Mouse (Mus musculus) v-Abl transformed pro-B cells (cell line): ENCODE data around the gene Cyp4f14.

Source experiments
- in situ Hi-C, 2 experiments: fragments of 400-800 bp; cut with MboI; formaldehyde crosslinking; loops; one replicate each; pipeline ENCODE4 v1.15.1; 2025; ENCODE audit not compliant: unreplicated experiment in 2 of 2

The Cyp4f14 gene

DNA sequence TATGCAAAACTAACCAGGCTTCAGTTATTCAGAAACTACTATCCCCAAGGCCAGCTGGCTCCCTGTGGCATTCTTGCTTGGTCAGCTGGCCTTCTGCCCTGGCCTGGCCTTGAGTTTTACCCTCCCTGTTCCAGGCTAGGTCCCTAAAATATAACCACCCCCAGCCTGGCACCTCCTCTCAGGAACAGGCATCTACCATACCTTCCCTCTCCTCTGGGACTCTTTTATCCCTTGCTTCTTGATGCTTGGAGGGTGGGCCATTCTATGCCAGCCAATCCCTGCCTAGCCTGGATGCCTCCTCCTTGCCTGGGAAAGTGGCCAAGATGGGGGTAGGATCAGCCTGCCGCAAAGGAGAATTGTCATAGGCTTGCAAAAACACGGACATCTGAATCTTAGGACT lies at the start of gene Cyp4f14:
Gene Cyp4f14, minus strand, starts transcription at position 212 of the 400 bp plus-strand sequence.
- in situ Hi-C loops, result no loop called here

DNA sequence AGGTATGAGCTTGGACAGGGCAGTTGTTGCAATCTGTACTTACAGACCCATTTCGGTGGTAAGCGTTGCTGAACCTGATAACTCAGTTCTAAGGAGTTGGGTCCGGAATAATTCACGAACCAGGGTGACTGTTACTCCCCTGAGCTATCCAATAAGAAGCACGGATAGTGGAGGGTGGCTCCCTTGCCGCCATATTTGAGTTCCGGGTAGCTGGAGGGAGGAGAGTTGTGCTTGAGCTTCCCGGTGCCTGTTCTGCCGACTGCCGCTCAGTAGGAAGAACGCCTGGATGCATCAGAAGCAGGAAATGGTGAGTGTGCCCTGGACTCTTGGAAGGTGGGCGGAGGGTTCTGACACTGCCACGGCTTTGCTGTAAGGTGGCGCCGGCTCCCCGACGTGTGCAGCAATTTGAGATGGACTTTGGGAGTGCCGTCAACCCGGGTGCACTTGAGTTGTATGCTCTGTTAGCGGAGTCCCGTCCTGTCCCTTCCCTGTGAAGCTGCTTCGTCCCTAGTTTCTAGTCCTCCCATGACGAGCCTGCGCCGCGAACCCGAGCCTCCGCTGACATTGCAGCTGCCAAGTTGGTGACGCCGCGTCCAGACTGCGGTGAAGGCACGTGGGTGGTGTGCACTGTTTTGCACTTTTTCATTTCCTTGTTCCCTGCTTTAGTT lies 48.6 kb upstream of the Cyp4f14 start, which contains the start of gene Zfp472:
Gene Zfp472, plus strand, starts transcription at position 192 of the 668 bp plus-strand sequence.
- in situ Hi-C loops, result no loop called here

DNA sequence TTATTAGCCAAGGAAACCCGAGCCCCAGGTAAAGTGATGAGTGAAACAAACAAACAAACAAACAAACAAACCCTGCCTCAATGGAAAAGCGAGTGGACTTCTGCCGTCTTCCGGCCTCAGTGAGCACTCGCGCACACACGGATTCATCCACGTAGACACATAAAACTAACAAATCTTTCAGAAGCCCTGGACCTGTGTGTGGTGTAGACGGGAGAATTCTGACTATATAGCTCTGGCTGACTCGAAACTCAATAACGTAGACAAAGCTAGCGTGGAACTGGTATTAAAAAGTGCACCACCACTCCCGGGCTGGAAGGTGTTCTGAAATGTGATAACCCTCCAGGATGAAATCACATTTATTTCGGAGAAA lies 48.1 kb upstream of the Cyp4f14 start:
- in situ Hi-C loops, result no loop called here

DNA sequence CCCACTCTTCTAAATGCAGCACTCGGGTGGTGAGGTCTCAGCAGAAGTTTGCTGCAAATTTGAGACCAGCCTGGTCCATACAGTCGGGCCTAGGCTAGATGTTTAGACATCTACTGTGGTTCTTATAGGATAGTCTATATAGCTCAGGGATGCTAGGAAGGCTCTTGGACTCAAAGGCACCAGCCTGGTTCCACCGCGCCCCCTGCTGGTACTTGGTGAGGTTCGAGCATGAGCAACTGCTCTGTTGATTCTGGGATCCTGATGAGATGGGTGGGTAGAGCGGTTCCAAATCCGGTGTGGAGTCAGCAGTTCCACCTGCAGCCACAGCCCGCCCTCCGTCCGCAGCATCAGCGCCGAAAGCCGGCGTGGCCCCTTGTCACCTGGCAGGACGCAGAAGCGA lies 34.3 kb upstream of the Cyp4f14 start:
- in situ Hi-C loops, result no loop called here

DNA sequence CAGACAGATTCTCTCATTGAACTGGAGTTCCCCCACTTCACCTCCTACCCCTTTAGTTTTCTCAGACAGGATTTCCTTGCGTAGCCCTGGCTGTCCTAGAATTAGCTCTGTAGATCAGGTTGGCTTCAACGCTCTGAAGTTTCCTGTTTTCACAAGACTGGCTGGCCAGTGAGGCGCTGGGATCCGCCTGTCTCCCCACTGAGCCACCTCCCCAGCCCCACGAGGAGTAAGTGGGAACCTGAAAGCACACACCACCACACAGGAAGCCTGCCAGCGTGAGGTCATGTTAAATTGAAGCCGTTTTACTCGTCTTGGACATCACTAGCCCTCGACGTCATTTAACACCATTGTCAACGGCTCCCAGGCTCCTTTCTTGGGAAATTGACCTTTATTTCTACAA lies 33.9 kb upstream of the Cyp4f14 start:
- in situ Hi-C loops, result no loop called here

DNA sequence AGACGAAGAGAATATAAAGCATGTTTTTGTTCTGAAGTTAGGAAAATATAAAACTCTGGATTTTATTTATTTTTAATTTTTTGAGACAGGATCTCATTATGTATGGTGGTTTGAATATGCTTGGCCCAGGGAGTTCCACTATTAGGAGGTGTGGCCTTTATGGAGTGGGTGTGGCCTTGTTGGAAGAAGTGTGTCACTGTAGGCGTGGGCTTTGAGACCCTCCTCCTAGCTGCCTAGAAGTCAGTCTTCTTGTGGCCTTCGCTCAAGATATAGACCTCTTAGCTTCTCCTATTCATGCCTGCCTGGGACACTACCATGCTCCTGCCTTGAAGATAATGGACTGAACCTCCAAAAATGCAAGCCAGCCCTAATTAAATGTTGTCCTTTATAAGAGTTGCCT lies 33.0 kb upstream of the Cyp4f14 start:
- in situ Hi-C loops, result no loop called here

DNA sequence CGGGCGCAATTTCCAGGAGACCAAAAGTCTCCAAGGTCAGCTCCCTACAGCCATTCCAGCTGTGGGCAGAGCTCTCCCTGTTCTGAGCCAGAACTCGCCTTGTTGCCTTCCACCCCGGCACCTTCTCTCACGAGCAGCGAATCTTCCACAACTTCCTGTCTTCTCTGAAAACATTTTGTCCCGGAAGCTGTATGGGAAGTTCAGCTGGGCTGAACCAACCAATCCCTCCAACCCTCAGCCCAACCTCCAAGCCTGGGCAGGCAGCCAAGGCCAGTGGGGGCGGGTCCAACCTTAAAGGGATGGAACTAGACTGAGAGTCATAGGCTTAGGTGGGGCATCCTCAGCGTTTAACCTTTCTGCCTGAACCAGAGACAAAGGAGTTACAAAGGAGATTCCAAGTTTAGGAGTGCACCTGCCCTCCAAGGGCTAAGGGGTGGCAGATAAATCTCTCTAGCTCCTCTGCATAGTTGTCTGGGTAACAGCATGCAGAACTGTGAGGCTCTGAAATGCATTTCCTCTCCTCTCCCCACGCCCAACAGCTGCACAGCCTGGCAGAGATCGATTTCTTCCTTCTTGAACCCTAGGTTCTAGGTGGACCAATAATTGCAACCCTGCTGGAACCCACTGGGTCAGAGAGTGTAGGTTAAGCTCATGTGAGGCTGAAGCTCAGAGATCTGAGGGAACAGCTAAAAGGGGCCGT lies 30.2 kb upstream of the Cyp4f14 start, which contains the start of gene Cyp4f13:
Gene Cyp4f13, minus strand, starts transcription at position 188 of the 700 bp plus-strand sequence.
- in situ Hi-C loops, result no loop called here

DNA sequence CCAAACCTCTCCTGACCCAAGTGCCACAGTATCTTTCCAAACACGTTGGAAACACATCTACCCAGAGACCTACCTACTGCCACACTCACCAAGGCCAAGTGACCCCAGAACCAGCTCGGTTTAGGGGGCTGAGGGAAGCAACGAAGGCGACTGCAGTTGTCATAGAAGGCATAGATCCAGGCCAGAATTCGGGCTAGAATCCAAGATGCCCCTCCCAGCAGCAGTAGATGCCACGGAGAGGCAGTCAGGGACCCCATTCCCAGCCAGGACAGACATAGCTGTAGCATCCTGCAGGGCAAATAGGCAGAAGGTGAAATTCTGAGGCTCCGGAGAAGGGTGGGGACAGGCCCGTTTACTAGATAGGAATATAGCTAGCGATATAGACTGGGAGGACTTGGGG lies 29.6 kb upstream of the Cyp4f14 start:
- in situ Hi-C loops, result no loop called here

DNA sequence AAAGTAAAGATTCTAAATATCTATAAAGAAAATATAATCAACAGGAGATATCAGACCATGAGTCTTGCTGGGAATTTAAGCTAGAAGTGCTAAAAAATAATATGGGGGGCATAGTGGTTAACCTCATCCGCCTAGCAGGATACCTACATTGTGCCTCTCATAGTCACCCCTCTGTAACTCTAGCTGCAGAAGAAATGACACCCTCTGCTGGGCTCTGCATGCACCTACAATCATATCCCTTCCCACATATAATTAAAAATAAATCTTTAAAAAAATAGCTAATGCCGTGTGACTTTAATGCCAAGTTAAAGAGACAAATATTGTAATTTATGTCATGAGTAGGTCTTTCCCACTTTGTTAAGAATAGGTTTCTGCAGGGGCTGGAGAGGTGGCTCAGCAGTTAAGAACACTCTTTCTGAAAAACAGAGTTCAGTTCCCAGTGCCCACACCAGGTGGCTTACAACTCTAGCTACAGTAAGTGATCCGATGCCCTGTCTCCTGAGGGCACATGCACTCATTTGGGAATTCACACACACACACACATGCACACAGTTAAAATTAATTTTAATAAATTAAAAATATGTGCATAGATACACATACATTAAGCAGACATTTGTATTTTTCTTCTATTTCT lies 27.4 kb upstream of the Cyp4f14 start:
- in situ Hi-C loops, result no loop called here

DNA sequence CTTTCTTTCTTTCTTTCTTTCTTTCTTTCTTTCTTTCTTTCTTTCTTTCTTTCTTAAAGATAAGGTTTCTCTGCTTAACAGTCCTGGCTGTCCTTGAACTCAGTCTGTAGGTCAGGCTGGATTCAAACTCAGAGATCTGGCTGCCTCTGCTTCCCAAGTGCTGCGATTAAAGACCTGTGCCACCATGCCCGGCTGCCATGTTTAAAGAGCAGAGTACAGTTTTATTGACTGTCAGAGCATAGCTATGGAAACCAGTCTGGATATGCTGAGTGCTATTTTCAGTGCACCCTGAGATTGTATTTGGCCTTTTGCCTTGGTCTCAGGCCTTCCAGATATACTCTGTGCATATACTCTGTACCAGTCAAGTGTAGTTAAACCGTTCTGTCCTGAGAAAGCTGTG lies 26.5 kb upstream of the Cyp4f14 start:
- in situ Hi-C loops, result no loop called here

DNA sequence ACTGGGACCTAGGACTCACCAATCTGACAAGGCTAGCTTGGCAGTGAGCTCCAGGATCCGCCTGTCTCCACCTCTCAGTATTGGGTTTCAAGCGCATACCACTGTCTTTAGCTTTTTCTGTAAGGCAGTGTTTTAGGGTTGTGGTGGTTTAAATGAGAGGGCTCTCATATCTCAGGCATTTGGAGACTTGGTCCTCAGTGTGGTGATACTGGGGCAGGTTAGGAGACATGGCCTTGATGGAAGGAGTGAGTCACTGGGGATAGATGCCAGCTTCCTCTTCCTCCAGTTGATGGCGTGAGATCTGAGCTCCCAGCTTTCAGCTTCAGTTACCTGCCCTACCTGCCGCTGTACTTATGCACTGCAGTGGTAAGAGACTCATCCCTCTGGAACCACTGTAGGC lies 22.7 kb upstream of the Cyp4f14 start:
- in situ Hi-C loops, result no loop called here

DNA sequence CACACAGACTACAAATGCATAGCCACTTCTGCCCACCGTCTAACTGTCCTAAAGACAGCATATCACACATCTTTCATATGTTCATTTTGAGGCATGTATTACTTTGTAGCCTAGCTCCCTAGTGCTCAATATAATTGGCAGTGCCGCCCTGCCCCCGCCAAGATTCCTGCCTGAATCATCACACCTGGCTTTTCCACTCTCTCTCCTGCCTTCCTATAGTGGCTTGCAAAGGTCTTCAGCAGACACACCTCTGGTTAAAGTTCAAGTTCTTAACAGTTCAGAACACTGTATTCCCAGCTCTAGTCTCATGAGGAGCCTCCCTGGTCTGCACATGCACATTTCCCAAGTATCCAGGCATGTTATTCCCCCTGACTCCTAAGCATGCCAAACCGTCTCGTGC lies 10.7 kb upstream of the Cyp4f14 start:
- in situ Hi-C loops, result no loop called here

DNA sequence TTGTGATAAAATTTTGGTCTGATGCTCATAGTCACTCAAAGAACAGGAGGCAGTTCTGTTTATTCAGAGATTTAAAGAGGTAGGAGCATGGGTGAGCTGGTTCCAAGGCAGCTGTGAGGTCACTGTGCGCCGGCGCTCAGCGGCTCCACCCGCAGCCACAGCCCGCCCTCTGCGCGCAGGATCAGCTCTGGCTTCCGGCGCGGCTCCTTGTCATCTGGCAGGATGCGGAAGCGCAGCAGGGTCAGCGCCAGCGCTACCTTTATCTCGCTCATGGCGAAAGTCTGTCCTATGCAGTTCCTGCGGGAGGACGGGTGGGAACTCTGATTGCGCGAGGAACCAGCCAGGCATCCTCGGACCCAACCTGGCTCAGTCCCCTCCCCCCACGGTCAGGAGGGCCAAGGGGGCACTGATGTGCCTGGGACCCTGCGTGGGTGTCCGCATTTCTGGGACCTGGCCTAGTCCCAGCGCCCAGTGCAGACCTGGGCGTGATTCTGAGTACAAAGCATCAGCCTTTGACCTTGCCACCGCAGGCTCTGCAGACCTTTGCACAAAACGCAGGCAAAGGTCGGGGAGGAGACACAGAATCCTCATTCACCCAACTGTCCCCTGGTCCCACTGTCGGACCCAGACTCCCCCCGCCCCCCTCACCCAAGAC lies 7.6 kb upstream of the Cyp4f14 start:
- in situ Hi-C loops, result no loop called here

DNA sequence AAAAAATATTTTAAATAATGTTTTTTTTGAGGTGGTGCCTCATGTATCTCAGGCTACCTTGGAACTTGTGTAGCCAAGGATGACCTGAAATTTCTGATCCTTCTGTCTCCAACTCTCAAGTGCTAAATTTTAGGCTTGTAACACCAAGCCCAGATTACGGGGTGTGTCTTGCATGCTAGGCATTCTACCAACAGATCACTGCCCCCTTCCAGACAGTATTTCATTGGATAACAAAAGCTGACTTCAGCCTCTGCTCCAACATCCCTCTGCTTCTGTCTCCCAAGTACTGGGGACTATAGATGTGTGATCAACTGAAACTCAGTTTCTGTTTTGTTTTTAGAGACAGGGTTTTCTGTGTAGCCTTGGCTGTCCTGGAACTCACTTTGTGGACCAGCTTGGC lies 6.5 kb upstream of the Cyp4f14 start:
- in situ Hi-C loops, result no loop called here

DNA sequence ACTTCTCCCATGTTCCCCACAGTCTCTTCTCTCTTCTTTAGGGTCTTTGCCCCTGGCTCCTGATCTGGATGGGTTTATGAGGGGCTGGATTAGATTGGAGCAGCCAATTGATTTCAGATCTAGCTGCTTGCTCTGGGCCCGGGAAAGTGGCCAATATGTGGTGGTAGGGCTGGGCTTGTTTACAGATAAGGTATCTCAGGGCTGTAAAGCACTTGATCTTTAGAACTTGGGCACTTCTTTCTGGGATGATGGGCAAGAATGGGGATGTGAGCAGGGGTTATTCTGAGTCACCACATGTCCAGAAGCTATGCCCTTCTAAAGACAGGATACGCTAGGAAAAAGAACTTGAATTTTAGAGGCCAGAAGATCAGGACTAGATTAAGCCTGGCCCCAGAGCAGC lies 2.0 kb upstream of the Cyp4f14 start:
- in situ Hi-C loops, result no loop called here

DNA sequence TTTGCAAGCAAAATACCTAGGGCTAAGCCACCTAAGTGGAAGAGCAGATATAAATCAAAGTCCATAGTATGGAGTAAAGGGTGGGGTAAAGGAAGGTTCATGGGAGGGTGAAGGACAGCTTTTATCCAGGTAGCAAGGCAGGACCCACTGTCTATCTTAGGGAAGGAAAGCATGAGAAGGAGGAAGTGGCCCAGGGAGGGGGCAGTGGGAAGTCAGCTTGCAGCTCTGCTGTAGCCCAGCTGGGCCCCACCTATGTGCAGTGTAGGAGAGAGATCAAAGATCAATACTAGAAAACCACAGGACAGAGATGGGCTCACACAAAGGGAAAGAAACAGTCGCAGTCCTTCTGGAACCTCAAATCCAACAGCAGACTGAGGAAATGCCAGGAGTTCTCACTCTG lies 1.1 kb downstream of the Cyp4f14 start:
- in situ Hi-C loops, result no loop called here

DNA sequence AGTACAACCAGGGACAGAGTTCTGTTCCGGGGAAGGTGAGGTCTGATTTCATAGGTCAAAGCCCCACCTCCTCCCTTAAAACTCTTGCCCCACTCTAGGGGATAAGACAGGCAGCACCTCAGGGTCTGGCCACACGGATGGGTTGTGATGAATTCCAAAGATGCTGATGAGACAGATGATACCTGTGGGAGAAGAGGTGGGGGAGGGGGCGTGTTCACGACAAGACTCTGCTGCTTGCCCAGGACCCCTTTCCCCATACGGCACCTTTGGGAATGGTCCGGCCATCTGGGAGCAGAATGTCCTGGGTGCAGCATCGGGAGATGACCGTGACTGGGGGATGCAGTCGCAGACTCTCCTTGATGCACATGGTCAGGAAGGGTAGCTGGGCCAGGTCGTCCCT lies 11.0 kb downstream of the Cyp4f14 start:
- in situ Hi-C loops, result no loop called here

DNA sequence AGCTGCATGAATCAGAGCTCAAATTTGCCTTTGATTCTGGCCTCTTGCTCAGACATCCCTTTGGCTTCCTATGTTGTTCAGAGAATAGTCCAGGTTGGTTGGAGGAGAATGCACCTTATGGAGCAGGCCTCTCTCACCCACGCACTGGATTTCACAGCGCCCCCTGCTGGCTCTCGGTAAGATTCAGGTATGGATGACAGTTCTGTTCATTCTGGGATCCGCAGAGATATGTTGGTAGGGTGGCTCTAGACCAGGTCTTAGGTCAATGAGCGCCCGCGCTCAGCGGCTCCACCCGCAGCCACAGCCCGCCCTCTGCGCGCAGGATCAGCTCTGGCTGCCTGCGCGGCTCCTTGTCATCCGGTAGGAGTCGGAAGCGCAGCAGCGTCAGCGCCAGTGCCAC lies 11.9 kb downstream of the Cyp4f14 start:
- in situ Hi-C loops, result no loop called here

DNA sequence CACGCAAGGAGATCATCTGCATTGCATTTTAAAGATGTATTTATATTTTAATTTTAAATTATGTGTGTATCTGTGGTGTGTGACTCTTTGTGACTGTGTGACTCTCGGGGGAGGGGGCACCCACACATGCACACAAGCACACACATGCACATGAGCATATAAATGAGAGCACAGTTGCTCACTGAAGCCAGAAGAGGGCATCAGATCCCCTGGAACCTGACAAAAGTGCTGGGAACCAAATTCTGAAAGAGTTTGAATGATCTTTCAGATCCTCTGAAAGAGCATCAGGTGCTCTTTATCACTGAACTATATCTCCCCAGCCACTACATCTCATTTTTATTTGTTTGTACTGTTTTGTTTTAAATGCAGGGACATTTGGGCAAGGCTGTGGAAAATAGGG lies 12.7 kb downstream of the Cyp4f14 start:
- in situ Hi-C loops, result no loop called here

DNA sequence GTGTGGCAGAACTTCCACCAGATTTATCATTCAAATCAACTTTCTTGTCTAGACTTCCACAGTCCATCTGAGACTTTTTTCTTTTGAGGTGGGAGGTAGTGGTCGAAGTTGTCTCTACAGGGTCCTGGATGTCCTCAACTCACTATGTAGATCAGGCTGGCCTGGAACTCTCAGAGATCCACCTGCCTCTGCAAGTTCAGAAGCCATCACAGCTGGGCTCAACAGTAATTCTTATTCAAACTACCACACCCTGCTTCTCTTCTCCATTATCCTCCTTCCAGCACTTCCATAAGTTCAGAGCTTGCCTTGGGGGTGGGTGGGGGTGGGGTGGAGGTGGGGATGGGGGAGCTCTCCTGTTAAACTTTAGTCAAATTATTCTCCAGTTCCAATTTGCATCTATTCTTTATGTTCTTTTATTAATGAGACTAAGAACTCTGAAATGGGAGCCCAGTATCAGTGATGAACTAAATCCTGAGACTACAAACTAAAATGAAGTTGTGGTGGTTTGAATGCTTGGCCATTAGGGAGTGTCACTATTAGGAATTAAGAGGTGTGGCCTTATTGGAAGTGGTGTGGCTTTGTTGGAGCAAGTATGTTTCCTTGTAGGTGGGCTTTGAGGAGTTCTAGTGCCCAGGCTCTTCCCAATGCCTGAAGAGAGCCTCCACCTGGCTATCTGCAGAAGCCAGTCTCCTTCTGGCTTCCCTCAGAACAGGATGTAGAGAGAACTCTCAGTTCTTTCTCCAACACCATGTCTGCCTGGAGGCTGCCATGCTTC lies 15.2 kb downstream of the Cyp4f14 start:
- in situ Hi-C loops, result no loop called here

DNA sequence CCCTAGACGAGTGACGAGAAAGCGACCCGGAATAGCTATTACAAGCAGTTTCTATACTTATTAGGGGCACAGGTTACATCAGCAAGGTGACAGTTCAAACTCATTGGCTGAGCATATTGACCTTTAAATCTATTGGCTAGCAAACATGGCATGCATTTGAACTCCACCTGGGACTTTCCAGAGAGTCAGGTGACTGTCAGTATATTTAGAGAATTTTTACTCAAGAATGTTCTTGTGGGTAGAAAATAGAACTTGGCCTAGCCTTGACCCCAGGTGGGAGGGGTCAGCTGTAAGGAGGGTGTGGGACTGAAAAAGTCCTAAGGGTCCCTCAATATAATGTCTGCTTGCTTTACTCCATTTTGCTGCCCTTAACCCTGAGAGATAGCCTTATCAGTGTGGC lies 21.7 kb downstream of the Cyp4f14 start:
- in situ Hi-C loops, result no loop called here
